Mouse (Mus musculus) hematopoietic stem cell, adult 5-6 weeks (primary cell): ENCODE measurements around the gene Mif. TPM values are rescaled to one million over a fixed set of nuclear protein-coding genes. Genes with fewer than 3 reads are reported as not detected.

Experiments
- ATAC-seq, 2 experiments: fragments of 125-278 bp in 1 of 2; replicated peaks in 1 of 2; 2 replicates each; pipeline ENCODE4 v1.8.0; 2016 to 2017; ENCODE audit warnings: inconsistent platforms in 2 of 2, mild to moderate bottlenecking in 2 of 2, moderate number of reproducible peaks in 2 of 2, low read depth in 1 of 2, moderate TSS enrichment in 1 of 2; ENCODE audit not compliant: low FRiP score in 2 of 2, poor library complexity in 2 of 2, severe bottlenecking in 2 of 2, insufficient read depth in 1 of 2, low TSS enrichment in 1 of 2
- total RNA-seq: library from RNA; stranded (forward); fragments of 172-1452, 232-1000 nt; gene quantifications from 2 replicates; pipeline ENCODE4 v1.2.3, GENCODE M21; 2017

Gene Mif
- total RNA-seq, 1 experiment from 2014 or later: 626 TPM

DNA sequence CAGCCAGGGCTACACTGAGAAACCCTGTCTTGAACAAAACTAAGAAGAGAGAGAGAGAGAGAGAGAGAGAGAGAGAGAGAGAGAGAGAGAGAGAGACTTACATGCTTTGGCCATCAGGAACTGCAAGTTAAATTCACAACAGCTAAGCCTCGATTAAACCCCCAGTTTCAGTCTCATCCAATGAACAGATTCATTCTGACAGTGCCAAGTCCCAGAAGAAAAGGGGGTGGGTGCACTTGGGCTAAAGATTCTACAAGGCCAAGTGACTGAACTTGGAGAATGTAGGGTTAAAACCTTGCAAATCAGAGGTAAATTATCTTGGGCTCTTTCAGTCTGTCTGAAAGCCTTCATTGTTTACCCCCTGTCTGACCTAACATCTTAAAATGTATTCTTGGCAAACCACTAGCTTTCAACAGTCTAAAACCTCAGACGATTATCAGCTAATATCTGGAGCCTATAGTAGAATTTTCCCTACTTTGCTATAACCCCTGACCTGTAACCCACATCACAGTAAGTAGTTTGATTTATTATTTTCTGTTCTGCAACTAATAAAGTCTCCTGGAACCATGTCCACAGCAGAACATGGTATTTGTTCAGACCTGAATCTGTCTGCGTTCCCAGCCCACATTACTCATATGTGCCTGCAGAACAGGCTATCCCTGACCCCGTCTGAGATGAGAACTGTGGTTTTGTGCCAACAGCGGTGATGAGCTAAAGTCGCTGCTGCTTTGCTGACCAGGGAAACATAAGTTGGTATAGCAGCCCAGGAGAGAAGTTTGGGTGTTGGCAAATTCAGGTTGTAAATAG is 20.9 kb upstream of the Mif start:
- no peak for ATAC-seq

- ATAC-seq: no peak
Observed at GRCm38 (mm10) chr10:75880351-75880750, 20.3 kb upstream of the Mif start.

DNA sequence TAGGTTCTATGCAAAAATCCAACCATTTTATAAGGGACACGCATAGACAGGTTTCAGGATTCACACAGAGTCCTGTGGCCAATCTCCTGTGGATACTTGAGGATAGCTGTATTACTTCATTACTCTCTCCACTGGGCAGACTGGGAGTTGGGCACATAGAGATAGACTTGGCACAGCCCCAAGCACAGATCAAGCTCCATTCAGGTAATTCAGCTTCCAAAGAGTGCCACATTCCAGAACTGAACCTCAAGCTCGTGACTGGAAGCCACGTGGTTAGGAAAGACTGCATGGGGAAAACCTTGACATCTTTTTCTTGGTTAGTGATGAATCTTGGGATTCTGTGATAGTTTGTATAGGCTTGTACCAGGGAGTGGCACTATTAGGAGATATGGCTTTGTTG is 18.8 kb upstream of the Mif start:
- ATAC-seq: no peak

DNA sequence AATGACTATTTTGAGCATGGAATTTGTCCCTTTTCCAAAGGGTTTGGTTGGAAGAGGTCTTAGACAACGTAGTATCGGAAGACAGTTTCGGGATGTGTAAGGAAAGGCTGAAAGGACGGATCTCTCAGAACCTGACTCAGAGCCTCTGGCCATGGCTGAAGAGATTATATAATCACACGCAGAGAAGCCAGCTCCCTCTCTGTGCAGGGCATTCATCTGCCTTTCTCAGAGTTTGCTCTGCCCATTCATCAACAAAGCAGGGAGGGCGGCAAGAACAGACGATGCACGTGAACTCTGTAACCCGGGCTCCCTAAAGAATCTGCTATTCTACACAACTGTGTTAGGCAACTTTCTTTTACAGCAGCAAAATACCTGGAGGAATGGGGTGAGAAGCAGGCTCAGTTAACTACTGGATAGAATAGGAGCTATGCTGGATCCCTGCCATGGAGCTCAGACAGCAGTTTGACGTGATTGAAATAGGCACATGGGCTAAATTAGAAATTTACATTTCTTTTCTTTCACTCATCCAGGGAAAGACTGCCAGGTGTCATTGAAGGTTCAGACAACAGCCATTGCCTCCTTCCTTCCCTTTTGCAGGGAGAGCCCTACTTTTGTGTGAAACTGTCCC is 13.6 kb upstream of the Mif start:
- ATAC-seq: no peak

GRCm38 (mm10) chr10:75872915-75873542 is 13.0 kb upstream of the Mif start:
- ATAC-seq: peak; percentile 69 to 86

- no peak; a peak in 1 of 4 replicates for ATAC-seq
Observed at GRCm38 (mm10) chr10:75872025-75872914, 12.2 kb upstream of the Mif start.

GRCm38 (mm10) chr10:75861587-75861986 is 1.5 kb upstream of the Mif start:
- no peak for ATAC-seq

- no peak for ATAC-seq
Observed at GRCm38 (mm10) chr10:75860746-75861145, 706 bp upstream of the Mif start.

- ATAC-seq: peak in 1 of 2 experiments; percentile 22; a peak in 2 of 4 replicates
Observed at GRCm38 (mm10) chr10:75859107-75859746, 813 bp downstream of the Mif start.

DNA sequence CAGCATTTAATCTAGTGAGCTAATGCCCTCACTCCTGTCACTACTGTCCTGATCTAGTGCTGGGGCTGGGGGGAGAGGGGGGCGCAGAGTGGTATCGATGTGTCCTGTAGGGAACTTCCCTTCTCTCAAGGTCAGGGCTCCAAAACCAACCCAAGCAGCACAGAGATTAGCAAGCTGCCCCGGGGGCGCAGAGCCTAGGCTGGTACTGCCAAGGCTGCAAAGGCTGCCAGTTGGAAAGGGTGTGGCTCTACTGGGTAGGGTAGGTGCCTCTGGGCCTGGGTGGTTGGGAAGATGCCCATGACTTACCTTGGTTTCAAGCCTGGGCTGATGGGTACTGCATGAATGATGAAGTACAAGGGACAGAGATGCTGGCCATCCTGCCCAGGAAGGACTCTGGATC is 2.4 kb downstream of the Mif start:
- no peak for ATAC-seq

GRCm38 (mm10) chr10:75856976-75857375 is 3.1 kb downstream of the Mif start:
- no peak for ATAC-seq

DNA sequence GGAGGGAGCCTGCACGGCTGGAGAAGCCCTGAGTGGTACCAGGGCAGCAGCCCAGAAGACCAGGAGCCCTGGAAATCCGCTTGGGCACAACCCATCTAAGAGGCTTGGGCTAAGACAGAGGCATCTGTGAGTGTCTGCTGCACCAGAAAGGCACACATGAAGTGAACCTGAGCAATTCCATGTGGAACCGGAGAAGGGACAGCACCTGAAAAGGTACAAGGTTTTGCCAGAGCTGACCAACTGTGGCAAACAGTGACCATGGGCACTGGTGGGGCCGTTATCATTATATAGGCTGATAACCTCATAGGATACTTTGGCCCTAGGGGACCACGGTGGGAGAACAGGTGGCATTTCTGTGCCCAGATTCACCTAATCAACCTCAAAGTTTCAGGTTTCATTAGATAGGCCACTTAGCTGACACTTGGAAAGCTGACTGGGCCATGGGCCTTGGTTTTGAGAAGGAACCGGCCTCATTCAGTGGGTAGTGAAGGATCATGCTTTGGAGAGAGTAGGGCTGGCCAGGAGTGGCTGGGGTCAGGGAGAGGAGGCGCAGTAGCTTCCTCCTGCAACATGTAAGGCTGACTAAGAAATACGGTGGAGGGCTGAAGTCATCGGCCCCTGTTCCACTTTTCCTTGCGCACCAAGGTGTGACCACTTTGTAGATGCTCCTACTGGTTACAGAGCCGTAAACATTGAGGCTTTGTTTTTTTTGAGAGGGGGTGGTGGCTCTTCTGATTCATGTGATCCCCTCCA is 3.7 kb downstream of the Mif start:
- ATAC-seq: no peak

- no peak for ATAC-seq
Observed at GRCm38 (mm10) chr10:75855416-75855981, 4.5 kb downstream of the Mif start.

DNA sequence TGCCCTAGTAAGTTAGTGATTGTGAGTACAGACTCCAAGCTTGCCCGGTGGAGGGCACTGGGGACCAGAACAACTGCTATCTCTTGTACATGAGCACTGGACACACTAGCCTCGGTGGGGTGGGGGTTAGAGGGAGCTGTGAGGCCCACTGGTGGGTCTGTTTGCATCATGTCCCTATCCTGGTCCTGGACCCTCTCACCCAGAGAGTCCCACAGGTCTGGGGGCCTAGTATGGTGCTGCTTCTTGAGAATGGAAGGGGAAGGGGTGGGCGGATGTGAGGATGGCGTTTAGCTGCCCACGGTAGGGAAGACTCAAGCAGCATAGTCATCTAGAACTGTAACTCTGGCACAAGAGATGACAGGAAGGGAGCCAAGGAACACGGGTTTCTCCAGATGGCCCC is 5.2 kb downstream of the Mif start:
- no peak for ATAC-seq

- no peak for ATAC-seq
Observed at GRCm38 (mm10) chr10:75854096-75854495, 5.9 kb downstream of the Mif start.

DNA sequence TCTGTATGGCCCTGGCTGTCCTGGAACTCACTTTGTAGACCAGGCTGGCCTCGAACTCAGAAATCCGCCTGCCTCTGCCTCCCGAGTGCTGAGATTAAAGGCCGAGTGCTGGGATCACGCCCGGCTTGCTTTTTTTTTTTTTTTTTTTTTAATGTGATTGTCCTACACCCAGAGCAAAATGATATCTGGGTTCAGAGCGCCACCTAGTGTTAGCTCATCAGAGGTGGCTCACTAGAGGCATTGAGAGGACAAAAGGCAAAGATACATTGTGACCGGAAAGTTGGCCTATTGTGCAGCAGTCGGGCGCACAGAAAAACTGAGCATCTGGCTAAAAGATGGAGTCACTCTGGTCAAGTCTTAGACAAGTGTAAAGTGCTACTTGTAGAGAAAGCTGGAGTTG is 6.6 kb downstream of the Mif start:
- ATAC-seq: peak; percentile 56 to 74
